Mouse (Mus musculus): ENCODE data around the gene Nthl1. TPM values are rescaled to one million over a fixed set of nuclear protein-coding genes. Genes with fewer than 3 reads are reported as not detected.
A peak's percentile ranks its signal among the peaks of the same experiment; 100 is the strongest.

Gene Nthl1
- total RNA-seq, 1 experiment: 39.4 TPM

DNA sequence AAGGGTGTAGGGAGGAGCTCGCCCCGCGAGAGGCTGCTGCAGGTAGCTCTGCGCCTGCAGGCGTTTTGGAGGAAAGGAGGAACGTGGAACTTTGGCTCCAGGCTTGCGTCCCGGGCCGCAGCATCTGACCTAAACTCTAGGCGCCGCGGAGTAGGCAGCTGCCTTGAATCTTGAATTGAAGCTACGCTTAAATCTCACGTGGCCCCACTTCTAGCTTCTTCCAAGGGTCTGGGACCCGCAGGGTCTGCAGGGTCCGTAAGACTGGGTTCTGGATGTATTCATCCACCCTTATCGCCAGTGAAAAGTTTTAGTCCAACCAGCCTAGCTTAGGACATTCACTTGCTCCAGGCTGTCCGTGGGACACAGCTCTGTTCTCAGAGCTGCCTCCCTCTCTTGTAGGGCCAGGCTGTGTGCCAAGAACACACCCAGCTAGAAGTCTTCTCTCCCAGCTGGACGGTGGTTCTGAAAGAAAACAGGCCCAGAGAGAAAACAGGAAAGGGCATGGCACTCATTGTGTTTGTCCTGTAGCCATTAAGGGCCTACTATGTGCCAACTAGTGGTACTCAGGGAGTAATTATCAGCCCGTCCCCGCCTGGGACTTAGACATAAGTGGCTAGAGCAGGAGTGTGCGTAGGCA, 451 bp downstream of the Nthl1 start:
- no peak for DNase-seq (ENCODE audit: low read depth, low spot score)
- Histone ChIP-seq H3K4me1 (ENCODE audit: control insufficient read depth in 2 of 2, insufficient read depth in 2 of 2, low read length in 2 of 2, poor library complexity in 1 of 2) (peaks cover 0 to 14% of the 10 kb centered on the region in 2 experiments; a peak in 2 of 4 replicates), H3K27ac (ENCODE audit: insufficient read depth, low read depth, low read length, poor library complexity, severe bottlenecking) (peak overlapping the region; percentile 16; the same call in 1 of the 2 replicates), H3K36me3 (ENCODE audit: control insufficient read depth, insufficient read depth, low read length, poor library complexity, severe bottlenecking) (peaks cover 11% of the 10 kb centered on the region), H3K9ac (ENCODE audit: insufficient read depth, low read depth, low read length, poor library complexity, severe bottlenecking) (peak overlapping the region; percentile 88), H3K9me3 (ENCODE audit: control insufficient read depth, insufficient read depth, low read depth, low read length) (no peaks in the 10 kb centered on the region), H3K4me3 (ENCODE audit: insufficient read depth in 1 of 2, low read depth in 1 of 2, low read length in 2 of 2, poor library complexity in 1 of 2, severe bottlenecking in 1 of 2) (peak overlapping the region; percentile 82 to 93)
- TF ChIP-seq CHD2 (IDR thresholded peaks at IDR 0.05; ENCODE audit: low read depth, low read length) (no peak), MAFK (IDR thresholded peaks at IDR 0.05; ENCODE audit: insufficient read depth, low read depth, low read length) (no peak), HCFC1 (IDR thresholded peaks at IDR 0.05; ENCODE audit: borderline replicate concordance, insufficient read depth, low read length) (no peak)
- in situ Hi-C loops (cut with MboI; ENCODE audit: low sequenced_read_pairs in 2 of 2, unreplicated experiment in 2 of 2): no loop called here

DNA sequence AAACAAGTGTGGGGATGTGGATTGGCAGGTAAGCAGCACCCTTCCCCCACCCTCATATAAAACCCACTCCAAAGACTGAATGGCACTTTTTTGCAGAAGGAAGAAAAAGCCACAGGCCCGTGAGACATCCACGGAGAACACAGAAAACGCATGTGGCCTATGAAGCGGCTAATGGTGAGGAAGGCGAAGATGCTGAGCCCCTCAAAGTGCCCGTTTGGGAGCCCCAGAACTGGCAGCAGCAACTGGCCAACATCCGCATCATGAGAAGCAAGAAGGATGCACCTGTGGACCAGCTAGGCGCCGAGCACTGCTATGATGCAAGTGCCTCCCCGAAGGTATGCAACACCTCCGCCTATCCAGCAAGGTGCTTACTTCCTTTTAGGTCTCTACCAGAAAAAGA, 1.4 kb downstream of the Nthl1 start:
- peaks cover 0 to 19% of the 10 kb centered on the region in 2 experiments; a peak in 2 of 4 replicates for H3K4me1 ChIP-seq (ENCODE audit: control insufficient read depth in 2 of 2, insufficient read depth in 2 of 2, low read length in 2 of 2, poor library complexity in 1 of 2)
- in situ Hi-C loops (cut with MboI; ENCODE audit: low sequenced_read_pairs in 2 of 2, unreplicated experiment in 2 of 2): no loop called here
- no peak overlapping the region for H3K4me3 ChIP-seq (ENCODE audit: insufficient read depth in 1 of 2, low read depth in 1 of 2, low read length in 2 of 2, poor library complexity in 1 of 2, severe bottlenecking in 1 of 2)
- peaks cover 12% of the 10 kb centered on the region; the same call in 1 of the 2 replicates for H3K36me3 ChIP-seq (ENCODE audit: control insufficient read depth, insufficient read depth, low read length, poor library complexity, severe bottlenecking)
- DNase-seq (ENCODE audit: low read depth, low spot score): no peak
- H3K9ac ChIP-seq (ENCODE audit: insufficient read depth, low read depth, low read length, poor library complexity, severe bottlenecking): no peak overlapping the region
- no peak overlapping the region for H3K27ac ChIP-seq (ENCODE audit: insufficient read depth, low read depth, low read length, poor library complexity, severe bottlenecking)
- TF ChIP-seq CHD2 (IDR thresholded peaks at IDR 0.05; ENCODE audit: low read depth, low read length): no peak
- no peak for TF ChIP-seq MAFK (IDR thresholded peaks at IDR 0.05; ENCODE audit: insufficient read depth, low read depth, low read length)
- no peak for TF ChIP-seq ZC3H11A (IDR thresholded peaks at IDR 0.05; ENCODE audit: borderline replicate concordance, low read depth, low read length)
- no peak for TF ChIP-seq ZNF384 (IDR thresholded peaks at IDR 0.05; ENCODE audit: low read depth, low read length)
- no peak for TF ChIP-seq HCFC1 (IDR thresholded peaks at IDR 0.05; ENCODE audit: borderline replicate concordance, insufficient read depth, low read length)
- no peaks in the 10 kb centered on the region for H3K9me3 ChIP-seq (ENCODE audit: control insufficient read depth, insufficient read depth, low read depth, low read length)

DNA sequence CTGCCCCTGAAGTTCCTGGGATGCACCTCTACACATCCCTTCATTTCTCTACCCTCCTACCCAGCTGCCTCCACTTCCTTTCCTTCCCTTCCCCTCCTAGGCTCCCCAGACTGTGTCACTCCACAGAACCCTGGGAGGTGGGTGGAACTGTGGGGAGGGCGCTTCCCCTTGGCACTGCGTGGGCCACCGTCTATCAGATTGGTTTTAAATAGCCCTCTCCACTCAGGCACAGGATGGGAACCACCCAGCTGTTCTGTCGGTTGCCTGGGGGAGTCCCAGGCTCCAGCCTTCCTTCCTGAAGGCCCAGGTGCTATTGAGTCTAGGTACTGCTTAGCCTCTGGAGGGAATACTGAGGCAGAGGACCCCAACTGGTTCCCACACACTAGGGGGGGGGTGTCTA, 2.5 kb downstream of the Nthl1 start:
- no peak overlapping the region for H3K9ac ChIP-seq (ENCODE audit: insufficient read depth, low read depth, low read length, poor library complexity, severe bottlenecking)
- H3K9me3 ChIP-seq (ENCODE audit: control insufficient read depth, insufficient read depth, low read depth, low read length): no peaks in the 10 kb centered on the region
- TF ChIP-seq ZNF384 (IDR thresholded peaks at IDR 0.05; ENCODE audit: low read depth, low read length) (no peak), HCFC1 (IDR thresholded peaks at IDR 0.05; ENCODE audit: borderline replicate concordance, insufficient read depth, low read length) (no peak), CHD2 (IDR thresholded peaks at IDR 0.05; ENCODE audit: low read depth, low read length) (no peak), ZC3H11A (IDR thresholded peaks at IDR 0.05; ENCODE audit: borderline replicate concordance, low read depth, low read length) (no peak), MAFK (IDR thresholded peaks at IDR 0.05; ENCODE audit: insufficient read depth, low read depth, low read length) (no peak)
- peaks cover 0 to 25% of the 10 kb centered on the region in 2 experiments; a peak in 2 of 4 replicates for H3K4me1 ChIP-seq (ENCODE audit: control insufficient read depth in 2 of 2, insufficient read depth in 2 of 2, low read length in 2 of 2, poor library complexity in 1 of 2)
- H3K4me3 ChIP-seq (ENCODE audit: insufficient read depth in 1 of 2, low read depth in 1 of 2, low read length in 2 of 2, poor library complexity in 1 of 2, severe bottlenecking in 1 of 2): no peak overlapping the region
- no peak for DNase-seq (ENCODE audit: low read depth, low spot score)
- H3K27ac ChIP-seq (ENCODE audit: insufficient read depth, low read depth, low read length, poor library complexity, severe bottlenecking): no peak overlapping the region
- H3K36me3 ChIP-seq (ENCODE audit: control insufficient read depth, insufficient read depth, low read length, poor library complexity, severe bottlenecking): peaks cover 12% of the 10 kb centered on the region; the same call in 1 of the 2 replicates
- in situ Hi-C loops (cut with MboI; ENCODE audit: low sequenced_read_pairs in 2 of 2, unreplicated experiment in 2 of 2): no loop called here

DNA sequence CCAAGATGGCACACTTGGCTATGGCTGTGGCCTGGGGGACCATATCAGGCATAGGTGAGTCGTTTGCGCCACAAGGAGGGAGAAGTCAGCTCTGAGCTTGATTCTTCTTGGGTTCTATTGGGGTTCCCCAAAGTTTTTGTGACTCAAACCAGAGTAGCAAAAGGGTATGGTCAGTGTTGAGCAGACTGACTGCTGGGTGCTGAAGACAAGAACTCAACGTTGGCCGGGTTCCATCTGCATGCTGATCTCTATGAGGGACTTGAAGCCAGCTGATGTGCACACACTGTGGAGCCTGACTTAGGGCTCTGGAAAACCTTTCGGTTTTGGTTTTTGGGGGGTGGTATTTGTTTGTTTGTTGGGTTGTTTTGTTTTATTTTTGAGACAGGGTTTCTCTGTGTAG, 3.2 kb downstream of the Nthl1 start:
- in situ Hi-C loops (cut with MboI; ENCODE audit: low sequenced_read_pairs in 2 of 2, unreplicated experiment in 2 of 2): no loop called here
- no peak for DNase-seq (ENCODE audit: low read depth, low spot score)
- Histone ChIP-seq H3K9ac (ENCODE audit: insufficient read depth, low read depth, low read length, poor library complexity, severe bottlenecking) (no peak overlapping the region), H3K27ac (ENCODE audit: insufficient read depth, low read depth, low read length, poor library complexity, severe bottlenecking) (no peak overlapping the region), H3K36me3 (ENCODE audit: control insufficient read depth, insufficient read depth, low read length, poor library complexity, severe bottlenecking) (peaks cover 12% of the 10 kb centered on the region; the same call in 1 of the 2 replicates), H3K9me3 (ENCODE audit: control insufficient read depth, insufficient read depth, low read depth, low read length) (no peaks in the 10 kb centered on the region), H3K4me3 (ENCODE audit: insufficient read depth in 1 of 2, low read depth in 1 of 2, low read length in 2 of 2, poor library complexity in 1 of 2, severe bottlenecking in 1 of 2) (no peak overlapping the region), H3K4me1 (ENCODE audit: control insufficient read depth in 2 of 2, insufficient read depth in 2 of 2, low read length in 2 of 2, poor library complexity in 1 of 2) (peaks cover 0 to 25% of the 10 kb centered on the region in 2 experiments; a peak in 2 of 4 replicates)
- no peak for TF ChIP-seq MAFK (IDR thresholded peaks at IDR 0.05; ENCODE audit: insufficient read depth, low read depth, low read length)

Data from ES-E14 (cell line).